Mouse (Mus musculus): ENCODE results near the gene Lrrc4c. TPM values are rescaled to one million over a fixed set of nuclear protein-coding genes. Genes with fewer than 3 reads are reported as not detected.

Gene Lrrc4c
- polyA plus RNA-seq, 1 experiment from 2014 or later: 1.8 TPM

DNA sequence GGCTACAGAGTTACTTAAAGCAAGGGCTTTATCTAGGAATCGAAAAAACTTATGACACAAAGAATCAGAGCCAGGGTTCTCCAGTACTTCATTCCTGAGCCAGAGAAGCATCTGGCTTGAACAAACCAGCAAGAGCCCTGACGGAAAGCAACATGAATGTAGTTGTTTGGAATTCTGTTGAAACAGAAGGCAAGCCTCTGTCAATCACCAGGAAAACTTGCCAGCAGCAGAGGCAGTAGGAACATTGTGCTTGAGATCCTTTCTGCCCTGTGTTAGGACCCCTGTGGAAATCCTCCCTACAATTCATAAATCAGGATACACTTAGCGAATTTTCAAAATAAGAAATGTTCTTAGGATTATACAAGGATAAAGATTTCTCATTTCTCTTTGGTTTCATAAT lies 780.0 kb downstream of the Lrrc4c start:
- Histone ChIP-seq H3K4me2 (ENCODE audit: low read depth, low read length) (no peak overlapping the region), H3K4me1 (ENCODE audit: control insufficient read depth, insufficient read depth, low read length) (no peaks in the 10 kb centered on the region), H3K9ac (ENCODE audit: low read depth, low read length) (no peak overlapping the region), H3K9me3 (ENCODE audit: control insufficient read depth, low read length) (no peaks in the 10 kb centered on the region), H3K27ac (ENCODE audit: low read length) (no peak overlapping the region), H3K4me3 (ENCODE audit: low read length) (no peak overlapping the region), H3K27me3 (replicated peaks; ENCODE audit: control insufficient read depth, insufficient read depth, low read length) (no peaks in the 10 kb centered on the region), H3K36me3 (ENCODE audit: control insufficient read depth, insufficient read depth, low read length) (no peaks in the 10 kb centered on the region)
- 44% methylated on average over 3 of the region's 3 CpGs for WGBS
- no peak for ATAC-seq

DNA sequence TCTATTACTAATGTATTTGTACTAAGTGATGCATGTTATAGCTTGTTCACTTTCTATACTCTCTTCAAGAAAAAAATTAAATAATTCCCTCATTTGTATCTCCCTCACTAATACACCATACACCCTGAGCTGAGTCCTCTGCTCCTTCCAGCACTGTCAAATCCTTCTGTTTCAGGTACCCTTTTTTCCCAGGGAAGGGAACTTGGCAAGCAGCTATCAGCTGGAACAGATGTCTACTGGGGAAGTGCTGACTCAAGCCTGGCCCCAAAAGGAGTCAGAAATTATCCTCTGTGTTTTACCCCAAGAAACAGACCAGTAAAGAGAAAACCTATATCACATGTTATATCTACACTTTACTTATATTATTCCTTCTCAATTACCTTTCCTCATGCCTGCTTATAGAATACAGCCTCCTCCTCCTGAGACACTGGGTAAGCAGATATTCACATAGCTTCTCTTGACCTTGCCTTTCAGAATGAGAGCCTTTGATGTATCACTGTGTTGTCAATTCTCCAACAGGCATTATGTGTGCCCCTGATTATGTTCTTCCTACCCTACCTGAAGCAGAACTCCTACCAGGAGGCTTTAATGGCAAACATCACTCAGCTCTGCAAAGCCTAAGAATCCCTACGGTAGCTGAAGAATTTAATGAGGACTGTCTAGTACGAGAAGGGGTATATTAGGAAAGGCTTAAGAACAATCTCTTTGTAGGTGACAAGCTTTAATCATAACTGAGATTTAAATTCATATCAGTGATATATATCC lies 785.6 kb downstream of the Lrrc4c start:
- Histone ChIP-seq H3K4me1 (ENCODE audit: control insufficient read depth, insufficient read depth, low read length) (no peaks in the 10 kb centered on the region), H3K4me3 (ENCODE audit: low read length) (no peak overlapping the region), H3K9me3 (ENCODE audit: control insufficient read depth, low read length) (no peaks in the 10 kb centered on the region), H3K27me3 (replicated peaks; ENCODE audit: control insufficient read depth, insufficient read depth, low read length) (no peaks in the 10 kb centered on the region), H3K4me2 (ENCODE audit: low read depth, low read length) (no peak overlapping the region), H3K9ac (ENCODE audit: low read depth, low read length) (no peak overlapping the region), H3K36me3 (ENCODE audit: control insufficient read depth, insufficient read depth, low read length) (no peaks in the 10 kb centered on the region), H3K27ac (ENCODE audit: low read length) (no peak overlapping the region)
- no peak for ATAC-seq
- WGBS: 85% methylated on average over 2 of the region's 2 CpGs

DNA sequence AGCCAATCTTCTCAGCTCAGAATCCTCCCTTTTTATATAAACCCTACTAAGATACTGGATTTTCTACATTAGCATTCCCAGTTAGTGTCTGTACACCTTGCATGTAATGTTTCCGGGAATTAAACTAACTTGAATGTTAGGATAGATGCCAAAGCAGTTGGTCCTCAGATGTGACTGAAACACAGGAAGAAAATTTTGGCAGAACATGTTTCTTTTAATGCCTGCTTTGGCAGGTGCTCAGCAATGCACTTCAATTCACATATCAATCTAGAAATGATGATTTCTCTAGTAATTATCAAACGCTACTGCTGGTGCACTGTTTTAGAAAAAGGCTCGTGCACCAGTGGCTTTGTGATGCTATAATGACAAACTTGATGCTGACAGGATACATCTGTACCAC lies 806.3 kb downstream of the Lrrc4c start:
- Histone ChIP-seq H3K9me3 (ENCODE audit: control insufficient read depth, low read length) (no peaks in the 10 kb centered on the region), H3K9ac (ENCODE audit: low read depth, low read length) (no peak overlapping the region), H3K4me3 (ENCODE audit: low read length) (no peak overlapping the region), H3K4me1 (ENCODE audit: control insufficient read depth, insufficient read depth, low read length) (no peaks in the 10 kb centered on the region), H3K36me3 (ENCODE audit: control insufficient read depth, insufficient read depth, low read length) (no peaks in the 10 kb centered on the region), H3K27me3 (replicated peaks; ENCODE audit: control insufficient read depth, insufficient read depth, low read length) (no peaks in the 10 kb centered on the region), H3K4me2 (ENCODE audit: low read depth, low read length) (no peak overlapping the region), H3K27ac (ENCODE audit: low read length) (no peak overlapping the region)
- no peak for ATAC-seq
- whole genome bisulfite sequencing: 78% methylated on average over 3 of the region's 3 CpGs

DNA sequence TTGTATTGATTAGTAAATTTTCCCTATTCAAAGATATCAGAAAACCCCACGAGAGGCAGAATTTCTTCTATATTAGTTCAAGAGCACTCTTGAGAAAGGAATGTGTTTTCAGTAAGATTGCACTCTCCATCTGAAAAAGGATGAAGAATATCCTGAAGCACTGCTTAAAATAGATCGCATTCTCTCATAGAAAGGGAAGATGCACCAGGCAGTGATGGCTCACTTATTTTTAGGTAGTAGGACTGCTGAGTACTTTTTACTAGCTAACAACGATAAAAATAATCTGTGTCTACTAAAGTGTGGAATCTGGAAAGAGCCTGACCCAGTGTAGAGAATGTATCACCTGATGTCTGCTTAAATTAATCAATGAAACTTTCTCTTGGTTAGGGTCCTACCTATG lies 820.5 kb downstream of the Lrrc4c start:
- H3K4me1 ChIP-seq (ENCODE audit: control insufficient read depth, insufficient read depth, low read length): no peaks in the 10 kb centered on the region
- no peaks in the 10 kb centered on the region for H3K27me3 ChIP-seq (replicated peaks; ENCODE audit: control insufficient read depth, insufficient read depth, low read length)
- no peak overlapping the region for H3K9ac ChIP-seq (ENCODE audit: low read depth, low read length)
- no peak overlapping the region for H3K4me2 ChIP-seq (ENCODE audit: low read depth, low read length)
- 84% methylated on average over 3 of the region's 3 CpGs for WGBS
- no peaks in the 10 kb centered on the region for H3K36me3 ChIP-seq (ENCODE audit: control insufficient read depth, insufficient read depth, low read length)
- H3K9me3 ChIP-seq (ENCODE audit: control insufficient read depth, low read length): no peaks in the 10 kb centered on the region
- H3K4me3 ChIP-seq (ENCODE audit: low read length): no peak overlapping the region
- no peak for ATAC-seq
- no peak overlapping the region for H3K27ac ChIP-seq (ENCODE audit: low read length)

DNA sequence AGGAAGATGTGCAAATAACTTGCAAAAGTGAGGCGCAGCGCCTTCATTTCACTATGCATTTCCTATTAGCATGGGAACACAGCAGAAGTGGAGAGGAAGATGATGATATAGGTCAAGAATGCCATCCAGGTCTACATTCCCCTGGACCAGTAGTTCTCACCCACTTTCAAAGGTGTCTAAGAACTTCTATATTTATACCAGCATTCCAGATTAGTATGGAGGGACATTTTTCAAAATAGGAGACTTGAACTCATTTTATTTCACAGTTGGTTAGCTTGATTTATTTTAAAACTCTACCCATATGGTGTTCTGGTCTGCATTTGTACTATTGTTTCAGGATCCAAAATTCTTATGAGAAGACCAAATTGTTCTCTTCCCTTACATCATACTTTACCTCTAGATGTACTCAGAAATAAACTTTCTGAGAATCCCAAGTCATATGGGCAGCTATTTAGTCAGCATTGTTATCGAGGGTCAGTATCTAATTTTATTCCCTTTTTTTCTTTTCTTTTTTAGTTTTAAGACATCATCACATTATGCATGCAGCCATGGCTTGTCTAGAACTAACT lies 833.7 kb downstream of the Lrrc4c start:
- no peaks in the 10 kb centered on the region for H3K4me1 ChIP-seq (ENCODE audit: control insufficient read depth, insufficient read depth, low read length)
- no peaks in the 10 kb centered on the region for H3K27me3 ChIP-seq (replicated peaks; ENCODE audit: control insufficient read depth, insufficient read depth, low read length)
- WGBS: 91% methylated on average over 3 of the region's 3 CpGs
- ATAC-seq: no peak
- H3K4me3 ChIP-seq (ENCODE audit: low read length): no peak overlapping the region
- no peak overlapping the region for H3K27ac ChIP-seq (ENCODE audit: low read length)
- H3K9me3 ChIP-seq (ENCODE audit: control insufficient read depth, low read length): no peaks in the 10 kb centered on the region
- no peak overlapping the region for H3K9ac ChIP-seq (ENCODE audit: low read depth, low read length)
- H3K4me2 ChIP-seq (ENCODE audit: low read depth, low read length): no peak overlapping the region
- no peaks in the 10 kb centered on the region for H3K36me3 ChIP-seq (ENCODE audit: control insufficient read depth, insufficient read depth, low read length)

DNA sequence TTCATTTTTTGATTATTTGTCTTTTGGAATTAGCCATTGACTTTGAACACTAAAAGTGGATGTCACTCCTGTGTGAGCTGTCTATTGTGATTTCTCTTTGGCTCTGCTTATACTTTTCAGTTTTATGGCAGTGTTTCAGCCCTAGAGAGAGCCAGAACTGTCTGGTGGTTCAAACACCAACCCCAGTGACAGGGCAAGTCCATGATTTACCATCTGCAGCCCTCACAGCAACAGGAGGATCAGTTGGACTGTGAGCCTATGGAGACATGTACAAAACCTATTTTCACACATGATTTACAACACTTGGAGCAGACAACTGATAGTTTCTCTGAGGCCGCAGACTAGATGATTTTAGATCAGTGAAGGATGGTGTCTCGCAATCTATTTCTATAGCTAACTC lies 847.8 kb downstream of the Lrrc4c start:
- Histone ChIP-seq H3K9ac (ENCODE audit: low read depth, low read length) (no peak overlapping the region), H3K27ac (ENCODE audit: low read length) (no peak overlapping the region), H3K4me1 (ENCODE audit: control insufficient read depth, insufficient read depth, low read length) (no peaks in the 10 kb centered on the region), H3K27me3 (replicated peaks; ENCODE audit: control insufficient read depth, insufficient read depth, low read length) (no peaks in the 10 kb centered on the region), H3K4me3 (ENCODE audit: low read length) (no peak overlapping the region), H3K9me3 (ENCODE audit: control insufficient read depth, low read length) (no peaks in the 10 kb centered on the region), H3K4me2 (ENCODE audit: low read depth, low read length) (no peak overlapping the region), H3K36me3 (ENCODE audit: control insufficient read depth, insufficient read depth, low read length) (no peaks in the 10 kb centered on the region)
- WGBS: 80% methylated on average over 2 of the region's 2 CpGs
- ATAC-seq: no peak

DNA sequence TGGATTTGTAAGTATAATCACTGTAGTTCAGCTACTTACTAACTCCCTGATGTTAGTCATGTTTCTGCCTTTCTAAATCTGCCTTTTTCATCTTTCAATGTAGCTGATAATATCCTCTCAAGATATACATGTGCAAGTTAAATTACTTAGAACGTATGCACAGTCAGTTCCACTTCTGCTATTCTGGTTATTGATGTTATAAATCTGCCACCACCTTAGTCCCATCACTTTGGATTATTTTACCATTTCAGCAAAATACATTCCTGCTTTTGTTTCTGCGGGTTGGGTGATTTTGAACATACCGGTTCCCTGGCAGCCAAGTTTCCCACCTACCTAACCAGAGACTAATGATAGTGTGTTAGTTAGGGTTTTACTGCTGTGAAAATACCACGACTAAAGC lies 860.4 kb downstream of the Lrrc4c start:
- Histone ChIP-seq H3K4me2 (ENCODE audit: low read depth, low read length) (no peak overlapping the region), H3K9me3 (ENCODE audit: control insufficient read depth, low read length) (no peaks in the 10 kb centered on the region), H3K27ac (ENCODE audit: low read length) (no peak overlapping the region), H3K36me3 (ENCODE audit: control insufficient read depth, insufficient read depth, low read length) (no peaks in the 10 kb centered on the region), H3K9ac (ENCODE audit: low read depth, low read length) (no peak overlapping the region), H3K27me3 (replicated peaks; ENCODE audit: control insufficient read depth, insufficient read depth, low read length) (no peaks in the 10 kb centered on the region), H3K4me3 (ENCODE audit: low read length) (no peak overlapping the region), H3K4me1 (ENCODE audit: control insufficient read depth, insufficient read depth, low read length) (no peaks in the 10 kb centered on the region)
- 78% methylated on average over 4 of the region's 4 CpGs for WGBS
- ATAC-seq: no peak

DNA sequence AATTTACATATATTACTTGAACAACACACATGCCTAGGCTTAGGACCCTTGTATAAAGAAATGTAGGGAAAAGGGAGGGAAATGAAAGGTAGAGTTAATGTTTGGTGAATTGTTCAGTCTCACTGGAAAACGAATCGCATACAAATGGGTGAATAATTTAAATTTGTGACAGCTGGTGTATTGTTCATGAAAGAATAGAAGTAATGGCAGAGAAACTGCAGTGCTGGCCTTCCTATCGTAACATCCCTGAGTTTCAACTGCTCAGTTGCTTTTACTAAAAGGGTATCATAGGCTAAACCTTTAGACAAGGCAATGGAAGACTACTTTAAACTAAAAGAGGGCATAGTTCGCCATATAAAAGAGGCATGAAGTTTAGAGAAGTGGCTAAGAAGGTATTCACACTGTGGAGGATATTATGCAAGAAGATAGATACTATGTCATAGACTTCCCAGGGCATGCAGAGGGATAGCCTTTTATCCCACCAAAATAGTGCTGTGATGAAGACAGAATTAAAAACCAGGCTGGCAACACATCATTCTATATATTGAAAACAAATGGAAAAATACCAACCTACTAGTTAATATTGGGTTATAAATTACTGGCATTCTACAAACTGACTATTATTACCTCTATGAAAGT lies 879.1 kb downstream of the Lrrc4c start:
- no peak overlapping the region for H3K9ac ChIP-seq (ENCODE audit: low read depth, low read length)
- H3K9me3 ChIP-seq (ENCODE audit: control insufficient read depth, low read length): no peaks in the 10 kb centered on the region
- no peaks in the 10 kb centered on the region for H3K36me3 ChIP-seq (ENCODE audit: control insufficient read depth, insufficient read depth, low read length)
- ATAC-seq: no peak
- no peak overlapping the region for H3K4me2 ChIP-seq (ENCODE audit: low read depth, low read length)
- no peaks in the 10 kb centered on the region for H3K27me3 ChIP-seq (replicated peaks; ENCODE audit: control insufficient read depth, insufficient read depth, low read length)
- no peak overlapping the region for H3K27ac ChIP-seq (ENCODE audit: low read length)
- WGBS: 79% methylated on average over 4 of the region's 4 CpGs
- no peak overlapping the region for H3K4me3 ChIP-seq (ENCODE audit: low read length)
- H3K4me1 ChIP-seq (ENCODE audit: control insufficient read depth, insufficient read depth, low read length): no peaks in the 10 kb centered on the region

DNA sequence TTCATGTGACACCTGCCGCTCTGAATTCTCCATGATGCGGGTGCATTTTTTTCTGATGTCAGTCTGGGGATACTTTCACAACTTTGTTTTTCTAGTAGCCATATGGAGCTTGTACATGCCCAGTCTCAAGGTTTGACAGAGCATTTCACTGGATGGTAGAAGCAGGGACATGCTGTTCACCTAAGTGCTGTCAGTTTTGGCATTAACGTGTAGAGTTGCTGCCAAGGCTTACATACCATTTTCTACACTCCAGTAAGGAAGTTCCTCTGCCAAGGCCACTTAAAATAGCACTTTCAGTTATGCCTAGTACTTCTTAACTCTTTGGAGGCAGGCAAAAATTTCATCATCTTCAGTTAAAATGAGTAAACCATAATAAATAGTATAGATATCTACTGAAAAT lies 915.0 kb downstream of the Lrrc4c start:
- Histone ChIP-seq H3K36me3 (ENCODE audit: control insufficient read depth, insufficient read depth, low read length) (no peaks in the 10 kb centered on the region), H3K27me3 (replicated peaks; ENCODE audit: control insufficient read depth, insufficient read depth, low read length) (no peaks in the 10 kb centered on the region), H3K4me2 (ENCODE audit: low read depth, low read length) (no peak overlapping the region), H3K9me3 (ENCODE audit: control insufficient read depth, low read length) (no peaks in the 10 kb centered on the region; the same call in 1 of the 2 replicates), H3K4me1 (ENCODE audit: control insufficient read depth, insufficient read depth, low read length) (no peaks in the 10 kb centered on the region), H3K4me3 (ENCODE audit: low read length) (no peak overlapping the region), H3K27ac (ENCODE audit: low read length) (no peak overlapping the region), H3K9ac (ENCODE audit: low read depth, low read length) (no peak overlapping the region)
- no peak for ATAC-seq
- WGBS: 76% methylated on average over 3 of the region's 3 CpGs

All from intestine, embryonic 16.5 days (tissue).